Mouse (Mus musculus) large intestine, adult 2 months (tissue): ENCODE measurements at regions not wholly inside any gene's neighbourhood (a gene's known extent, or its start where the extent isn't known, plus 50 kb on each side); places are given as distances from the start of the nearest gene placed in this dataset.

Experiments used
- DNase-seq: peaks from one replicate; pipeline ENCODE4 v3.0.0-alpha.2; 2012; ENCODE audit warnings: low read depth, low spot score
- WGBS: fragments of 180-500 bp; shearing (Covaris S2); methylation state at CpG from one replicate; pipeline ENCODE4 v1.1.7; 2018; 5-methylcytosine and 5-hydroxymethylcytosine counted together

GRCm38 (mm10) chr15:61116912-61117311 lies 194.1 kb upstream of the A1bg start:
- 28% methylated on average over 1 of the region's 1 CpGs for WGBS
- no peak for DNase-seq

GRCm38 (mm10) chr15:61109429-61110128 lies 186.8 kb upstream of the A1bg start:
- DNase-seq, result no peak
- WGBS, result 45% methylated on average over 4 of the region's 4 CpGs

- DNase-seq, result no peak
- 90% methylated on average over 2 of the region's 2 CpGs for WGBS
Measured at GRCm38 (mm10) chr15:61108957-61109356, 186.1 kb upstream of the A1bg start.

GRCm38 (mm10) chr15:61102421-61103412 lies 179.9 kb upstream of the A1bg start:
- WGBS, result 64% methylated on average over 7 of the region's 7 CpGs
- peak; percentile 29 for DNase-seq

GRCm38 (mm10) chr15:61100807-61101206 lies 178.0 kb upstream of the A1bg start:
- WGBS, result 22% methylated on average over 4 of the region's 4 CpGs
- no peak for DNase-seq

- 37% methylated on average over 1 of the region's 1 CpGs for WGBS
- no peak for DNase-seq
Measured at GRCm38 (mm10) chr15:61098968-61099367, 176.2 kb upstream of the A1bg start.

GRCm38 (mm10) chr15:61098519-61098918 lies 175.7 kb upstream of the A1bg start:
- no peak for DNase-seq

- no peak for DNase-seq
- 78% methylated on average over 3 of the region's 3 CpGs for WGBS
Measured at GRCm38 (mm10) chr15:61096021-61096781, 173.4 kb upstream of the A1bg start.

GRCm38 (mm10) chr15:61055017-61055609 lies 132.3 kb upstream of the A1bg start:
- no peak for DNase-seq
- WGBS, result 69% methylated on average over 7 of the region's 7 CpGs

GRCm38 (mm10) chr15:61051363-61051762 lies 128.6 kb upstream of the A1bg start:
- WGBS, result 71% methylated on average over 4 of the region's 4 CpGs
- DNase-seq, result no peak

GRCm38 (mm10) chr15:61009509-61009908 lies 86.7 kb upstream of the A1bg start:
- no peak for DNase-seq
- WGBS, result 89% methylated on average over 3 of the region's 3 CpGs

- no peak for DNase-seq
- WGBS, result 54% methylated on average over 3 of the region's 3 CpGs
Measured at GRCm38 (mm10) chr15:61007461-61008059, 84.7 kb upstream of the A1bg start.

GRCm38 (mm10) chr15:61006608-61007007 lies 83.8 kb upstream of the A1bg start:
- no peak for DNase-seq
- 33% methylated on average over 4 of the region's 4 CpGs for WGBS

GRCm38 (mm10) chr15:60993971-60994690 lies 71.3 kb upstream of the A1bg start:
- DNase-seq, result no peak
- 77% methylated on average over 4 of the region's 4 CpGs for WGBS

GRCm38 (mm10) chr15:60993394-60993793 lies 70.6 kb upstream of the A1bg start:
- no peak for DNase-seq
- WGBS, result 87% methylated on average over 2 of the region's 2 CpGs

GRCm38 (mm10) chr15:60982576-60982975 lies 59.8 kb upstream of the A1bg start:
- WGBS, result 44% methylated on average over 2 of the region's 2 CpGs
- no peak for DNase-seq
